Mouse (Mus musculus) testis, postnatal 10 days (tissue): ENCODE data around the gene Klre1.
"Not testable (repeated sequence)": the region's sequence is repeated elsewhere in the genome, so short reads cannot be mapped to it uniquely, and the experiment has no call there.

Source experiments
- DNase-seq: peaks from one replicate; pipeline ENCODE4 v3.0.0; 2021; ENCODE audit warnings: low spot score

The Klre1 gene

DNA sequence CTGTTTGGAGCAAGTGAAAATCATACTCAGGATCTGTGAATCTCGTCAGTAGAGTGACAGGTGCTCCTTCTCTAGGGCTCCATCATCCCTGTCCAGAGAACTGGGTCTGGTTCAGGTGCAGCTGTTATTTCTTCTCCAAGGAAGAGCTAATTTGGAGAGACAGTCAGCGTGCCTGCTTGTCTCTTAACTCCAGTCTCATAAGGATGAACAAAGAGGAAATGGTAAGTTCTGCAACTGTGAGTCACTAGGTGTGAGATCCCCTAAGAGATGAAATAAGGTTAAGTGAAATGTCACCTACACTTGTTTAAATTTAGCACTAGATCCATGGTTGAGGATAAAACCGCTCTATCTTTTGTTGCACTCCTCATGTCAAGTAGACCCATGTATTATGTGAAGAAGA is 5.3 kb downstream of the Klre1 start:
- DNase-seq, result no peak

- DNase-seq, result no peak
Measured at GRCm38 (mm10) chr6:129591508-129591907, 13.8 kb downstream of the Klre1 start, which contains the start of gene Klrd1. Gene Klrd1, plus strand, starts transcription at chr6:129591782.

GRCm38 (mm10) chr6:129608372-129608771 is 30.7 kb downstream of the Klre1 start:
- DNase-seq, result no peak

- DNase-seq, result no peak
Measured at GRCm38 (mm10) chr6:129623735-129624134, 46.0 kb downstream of the Klre1 start, which contains the start of gene Klrk1. Gene Klrk1, minus strand, starts transcription at chr6:129623864.

- not testable (repeated sequence) for DNase-seq
Measured at GRCm38 (mm10) chr6:129631046-129631445, 53.3 kb downstream of the Klre1 start.
